Comparison of ENCODE assay signal across 20 mouse cellular contexts in genomic region chr2:28298738-28299137, GRCm38 (mm10).
A peak's percentile ranks its signal among the peaks of the same experiment; 100 is the strongest.
DNase-seq lines count a peak whose midpoint lies in the region; ATAC-seq and TF ChIP-seq lines count a peak whose summit lies in the region.
"Had no signal": no experiment of that assay in that cellular context is flagged by ENCODE, and none has a peak within 500 bp of the region (broad histone marks: within the 10 kb centered on the region; RNA-seq: fewer than 3 reads in every experiment).

No protein-coding gene starts in this region.

- H3K4me1 ChIP-seq in stomach, embryonic 16.5 days (ENCODE audit: control insufficient read depth, insufficient read depth, low read length), result 0 out of 2 replicates have a peak, but pooled peaks cover 3% of the 10 kb centered on the region
- H3K4me1 ChIP-seq in stomach, postnatal 0 days (replicated peaks; ENCODE audit: control insufficient read depth, insufficient read depth), result no peaks in the 10 kb centered on the region
- H3K4me1 ChIP-seq in limb, embryonic 12.5 days (replicated peaks), result peaks cover 47% of the 10 kb centered on the region
- H3K4me1 ChIP-seq: megakaryocyte, embryonic 14.5 days had no signal

- H3K27me3 ChIP-seq in stomach, embryonic 16.5 days (ENCODE audit: control insufficient read depth, insufficient read depth, low read length), result no peaks in the 10 kb centered on the region; the same call in 1 of the 2 replicates
- H3K27me3 ChIP-seq in stomach, postnatal 0 days (ENCODE audit: control insufficient read depth, insufficient read depth, low read length), result no peaks in the 10 kb centered on the region
- H3K27me3 ChIP-seq in limb, embryonic 12.5 days, result no peaks in the 10 kb centered on the region
- H3K27me3 ChIP-seq: embryonic facial prominence, embryonic 12.5 days had no signal

- ATAC-seq in frontal cortex, adult (ENCODE audit: low TSS enrichment), result peak; percentile 58
- ATAC-seq in stomach, embryonic 16.5 days (ENCODE audit: insufficient read depth, low FRiP score), result peak; percentile 33; the same call in 1 of the 2 replicates
- no peak for ATAC-seq in stomach, postnatal 0 days (ENCODE audit: low FRiP score, low TSS enrichment)
- ATAC-seq in limb, embryonic 12.5 days (ENCODE audit: insufficient number of reproducible peaks, insufficient read depth, low FRiP score, low TSS enrichment, low read depth), result no peak
- ATAC-seq: CD4-positive, CD25-positive, alpha-beta regulatory T cell, adult 4 months; liver, postnatal 0 days had no signal

- peaks cover 3% of the 10 kb centered on the region; the same call in 1 of the 2 replicates for H3K9me3 ChIP-seq in stomach, embryonic 16.5 days (replicated peaks; ENCODE audit: control insufficient read depth, low read length)
- no peaks in the 10 kb centered on the region for H3K9me3 ChIP-seq in stomach, postnatal 0 days (ENCODE audit: control insufficient read depth, low read length)
- H3K9me3 ChIP-seq in limb, embryonic 12.5 days, result no peaks in the 10 kb centered on the region
- H3K9me3 ChIP-seq: embryonic facial prominence, embryonic 12.5 days had no signal

- no peak for DNase-seq in frontal cortex, postnatal 25 days (ENCODE audit: low spot score in 2 of 2)
- DNase-seq in stomach, postnatal 0 days (ENCODE audit: low spot score), result no peak
- no peak for DNase-seq in adrenal gland, postnatal 36 days
- no peak for DNase-seq in gastrocnemius, postnatal 4 days (ENCODE audit: low spot score in 2 of 2)
- DNase-seq in MN1 (ENCODE audit: low spot score), result no peak
- DNase-seq: cerebellum, adult 11-12 months; cerebellum, postnatal 36 days; gastrocnemius, postnatal 25 days; kidney, adult 8-10 months; kidney, postnatal 14 days; liver, postnatal 0 days; lung, postnatal 14 days; retina, postnatal 1 day; thymus, postnatal 36 days had no signal

- no peak overlapping the region for H3K4me3 ChIP-seq in stomach, embryonic 16.5 days (replicated peaks; ENCODE audit: low read length)
- no peak overlapping the region for H3K4me3 ChIP-seq in stomach, postnatal 0 days (ENCODE audit: low read depth, low read length)
- no peak overlapping the region for H3K4me3 ChIP-seq in limb, embryonic 12.5 days (replicated peaks)
- H3K4me3 ChIP-seq: embryonic facial prominence, embryonic 12.5 days; megakaryocyte, embryonic 14.5 days had no signal

- H3K4me2 ChIP-seq in stomach, embryonic 16.5 days (ENCODE audit: low read depth, low read length), result no peak overlapping the region
- H3K4me2 ChIP-seq in stomach, postnatal 0 days (replicated peaks; ENCODE audit: low read depth), result no peak overlapping the region
- no peak overlapping the region for H3K4me2 ChIP-seq in limb, embryonic 12.5 days
- H3K4me2 ChIP-seq: embryonic facial prominence, embryonic 12.5 days had no signal

- no peak for TF ChIP-seq CTCF in stomach, postnatal 0 days (IDR thresholded peaks at IDR 0.05; ENCODE audit: low read depth)

- no peak for TF ChIP-seq EP300 in stomach, postnatal 0 days (optimal IDR thresholded peaks at IDR 0.05)

- H3K9ac ChIP-seq in stomach, embryonic 16.5 days (ENCODE audit: low read length), result no peak overlapping the region
- H3K9ac ChIP-seq in stomach, postnatal 0 days (ENCODE audit: low read length), result no peak overlapping the region
- no peak overlapping the region for H3K9ac ChIP-seq in limb, embryonic 12.5 days (replicated peaks)
- H3K9ac ChIP-seq: embryonic facial prominence, embryonic 12.5 days; liver, postnatal 0 days had no signal

- no peak overlapping the region for H3K27ac ChIP-seq in stomach, embryonic 16.5 days (ENCODE audit: low read length)
- H3K27ac ChIP-seq in stomach, postnatal 0 days (replicated peaks), result no peak overlapping the region
- H3K27ac ChIP-seq in limb, embryonic 12.5 days, result peak overlapping the region; percentile 64
- H3K27ac ChIP-seq: embryonic facial prominence, embryonic 12.5 days had no signal

- 41% methylated on average over 6 of the region's 6 CpGs for WGBS in stomach, embryonic 16.5 days
- 49% methylated on average over 6 of the region's 6 CpGs for WGBS in stomach, postnatal 0 days
- 28% methylated on average over 6 of the region's 6 CpGs for WGBS in limb, embryonic 12.5 days

- H3K36me3 ChIP-seq in stomach, embryonic 16.5 days (ENCODE audit: control insufficient read depth, insufficient read depth, low read length), result no peaks in the 10 kb centered on the region
- no peaks in the 10 kb centered on the region for H3K36me3 ChIP-seq in stomach, postnatal 0 days (ENCODE audit: control insufficient read depth, insufficient read depth, low read length)
- H3K36me3 ChIP-seq in limb, embryonic 12.5 days, result no peaks in the 10 kb centered on the region
- H3K36me3 ChIP-seq: embryonic facial prominence, embryonic 12.5 days had no signal

Comparison
In these comparisons a context has a peak if more than half of its experiments do, and no peak if none do; other contexts are left out.
1. ATAC-seq: peak in frontal cortex, adult (single experiment) and stomach, embryonic 16.5 days (single experiment); none in stomach, postnatal 0 days (single experiment) and limb, embryonic 12.5 days (single experiment).